Mouse (Mus musculus) liver, embryonic 14.5 days (tissue): ENCODE data around the gene Smoc2. TPM values are rescaled to one million over a fixed set of nuclear protein-coding genes. Genes with fewer than 3 reads are reported as not detected.

Experiments
- ATAC-seq: fragments of 200-750 bp; cut with Nextera tagmentation; 2 replicates; pipeline ENCODE4 v1.8.0; 2017; ENCODE audit warnings: moderate number of reproducible peaks, mild to moderate bottlenecking, moderate library complexity; ENCODE audit not compliant: insufficient read depth
- DNase-seq, 3 experiments: peaks; one replicate each; pipeline ENCODE4 v3.0.0-alpha.2; 2012 to 2013; ENCODE audit warnings: low read depth in 3 of 3, low spot score in 3 of 3
- H3K27ac ChIP-seq: fragments of 300-500 bp; sonication (generic); 2 replicates; pipeline ENCODE4 v1.5.1; 2014; ENCODE audit warnings: moderate library complexity, mild to moderate bottlenecking, control low read depth, inconsistent platforms
- H3K27me3 ChIP-seq: fragments of 300-500 bp; sonication (generic); 2 replicates; pipeline ENCODE4 v1.6.1; 2014; ENCODE audit warnings: mild to moderate bottlenecking, low read length, moderate library complexity; ENCODE audit not compliant: control insufficient read depth, insufficient read depth
- H3K36me3 ChIP-seq: fragments of 300-500 bp; sonication (generic); replicated peaks from 2 replicates; pipeline ENCODE4 v1.6.1; 2014; ENCODE audit warnings: low read depth; ENCODE audit not compliant: control insufficient read depth, insufficient read depth
- H3K4me1 ChIP-seq, 2 experiments: fragments of 200-500 bp in 1 of 2; fragments of 300-500 bp in 1 of 2; sonication (generic) in 1 of 2; replicated peaks; 2 replicates each; pipeline ENCODE4 v1.6.1; 2012 to 2014; ENCODE audit warnings: antibody characterized with exemption in 1 of 2, inconsistent platforms in 1 of 2, low read length in 1 of 2; ENCODE audit not compliant: control insufficient read depth in 2 of 2, insufficient read depth in 2 of 2
- H3K4me2 ChIP-seq: fragments of 300-500 bp; sonication (generic); 2 replicates; pipeline ENCODE4 v1.6.1; 2014; ENCODE audit warnings: low read depth, mild to moderate bottlenecking, control low read depth, moderate library complexity
- H3K4me3 ChIP-seq, 2 experiments: fragments of 200-500 bp in 1 of 2; fragments of 300-500 bp in 1 of 2; sonication (generic) in 1 of 2; 2 replicates each; pipeline ENCODE4 v1.5.1; 2012 to 2014; ENCODE audit warnings: low read depth in 2 of 2, low read length in 2 of 2, mild to moderate bottlenecking in 2 of 2, control low read depth in 1 of 2, inconsistent platforms in 1 of 2, moderate library complexity in 1 of 2; ENCODE audit not compliant: insufficient read depth in 1 of 2
- H3K9ac ChIP-seq: fragments of 300-500 bp; sonication (generic); replicated peaks from 2 replicates; pipeline ENCODE4 v1.6.1; 2014; ENCODE audit warnings: mild to moderate bottlenecking, control low read depth, moderate library complexity
- H3K9me3 ChIP-seq: fragments of 300-500 bp; sonication (generic); 2 replicates; pipeline ENCODE4 v1.6.1; 2016; ENCODE audit warnings: low read length, mixed read lengths; ENCODE audit not compliant: control insufficient read depth
- CTCF ChIP-seq: IDR thresholded peaks from 2 replicates; pipeline ENCODE4 v1.5.1; 2016; ENCODE audit warnings: antibody characterized with exemption, low read depth, control low read depth
- EP300 ChIP-seq: IDR thresholded peaks from 2 replicates; pipeline ENCODE4 v1.6.1; 2016; ENCODE audit warnings: antibody characterized with exemption, low read depth
- whole genome bisulfite sequencing: fragments of 180-500 bp; shearing (Covaris S2); extraction: QIAGEN DNeasy Blood & Tissue Kit; methylation state at CpG from one replicate; pipeline ENCODE4 v1.1.7; 2014; ENCODE audit not compliant: insufficient replicate concordance; 5-methylcytosine and 5-hydroxymethylcytosine counted together
- polyA plus RNA-seq, 2 experiments: library from polyadenylated mRNA; depleted of rRNA in 1 of 2; stranded (reverse) in 1 of 2; unstranded in 1 of 2; fragments of >200 nt; fragmentation: Nextera tagmentation in 1 of 2; extraction: Ambion mirVana in 1 of 2; gene quantifications; 2 replicates each; pipeline versions ENCODE4 v1.2.1 to v1.2.3; 2012 to 2014

Gene Smoc2
- polyA plus RNA-seq, 2 experiments: 2.4 to 3.8 TPM

GRCm38 (mm10) chr17:14380526-14380925 is 101.2 kb downstream of the Smoc2 start:
- no peaks in the 10 kb centered on the region for H3K27me3 ChIP-seq
- TF ChIP-seq CTCF (no peak), EP300 (no peak)
- H3K9ac ChIP-seq: no peak overlapping the region
- no peak overlapping the region for H3K4me3 ChIP-seq
- H3K27ac ChIP-seq: no peak overlapping the region
- H3K36me3 ChIP-seq: no peaks in the 10 kb centered on the region
- no peaks in the 10 kb centered on the region for H3K4me1 ChIP-seq
- ATAC-seq (no peak), DNase-seq (no peak)
- WGBS: 69% methylated on average over 12 of the region's 12 CpGs
- no peak overlapping the region for H3K4me2 ChIP-seq
- no peaks in the 10 kb centered on the region for H3K9me3 ChIP-seq

DNA sequence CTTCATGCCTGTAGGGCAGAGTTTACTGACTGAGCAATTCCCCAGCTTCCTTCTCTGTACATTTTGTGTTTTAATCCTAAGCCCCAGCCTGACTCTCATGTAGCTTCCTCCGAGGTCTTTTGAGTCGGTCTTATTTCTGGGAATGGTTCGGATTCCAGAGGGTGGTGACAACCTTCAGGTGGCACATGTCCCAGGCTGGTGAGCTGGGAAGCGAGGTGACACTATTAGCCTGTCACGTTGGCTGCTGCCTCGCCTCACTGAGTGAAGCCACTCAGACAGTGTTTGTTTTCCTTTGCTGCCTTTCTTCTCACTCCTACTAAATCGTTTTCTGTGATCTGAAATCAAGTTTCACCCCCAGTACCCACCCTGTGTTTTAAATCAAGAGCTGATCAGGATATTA is 102.2 kb downstream of the Smoc2 start:
- H3K9ac ChIP-seq: no peak overlapping the region
- WGBS: 43% methylated on average over 7 of the region's 7 CpGs
- no peak overlapping the region for H3K27ac ChIP-seq
- TF ChIP-seq CTCF: no peak
- TF ChIP-seq EP300: no peak
- no peak for ATAC-seq
- H3K9me3 ChIP-seq: no peaks in the 10 kb centered on the region
- H3K36me3 ChIP-seq: no peaks in the 10 kb centered on the region
- H3K4me1 ChIP-seq: no peaks in the 10 kb centered on the region
- no peaks in the 10 kb centered on the region for H3K27me3 ChIP-seq
- no peak for DNase-seq
- H3K4me3 ChIP-seq: no peak overlapping the region
- no peak overlapping the region for H3K4me2 ChIP-seq

- Histone ChIP-seq H3K27ac (no peak overlapping the region), H3K9me3 (no peaks in the 10 kb centered on the region), H3K4me3 (no peak overlapping the region), H3K27me3 (no peaks in the 10 kb centered on the region), H3K4me1 (no peaks in the 10 kb centered on the region; a peak in 1 of 4 replicates), H3K36me3 (no peaks in the 10 kb centered on the region), H3K4me2 (no peak overlapping the region), H3K9ac (no peak overlapping the region)
- TF ChIP-seq CTCF: no peak
- no peak for TF ChIP-seq EP300
- WGBS: 44% methylated on average over 4 of the region's 4 CpGs
- ATAC-seq (no peak), DNase-seq (no peak)
These were observed 104.7 kb downstream of the Smoc2 start for GRCm38 (mm10) chr17:14383981-14384380.

- TF ChIP-seq EP300 (no peak), CTCF (no peak)
- H3K36me3 ChIP-seq: no peaks in the 10 kb centered on the region
- 64% methylated on average over 6 of the region's 6 CpGs for WGBS
These were observed 105.7 kb downstream of the Smoc2 start for GRCm38 (mm10) chr17:14384980-14385379.

DNA sequence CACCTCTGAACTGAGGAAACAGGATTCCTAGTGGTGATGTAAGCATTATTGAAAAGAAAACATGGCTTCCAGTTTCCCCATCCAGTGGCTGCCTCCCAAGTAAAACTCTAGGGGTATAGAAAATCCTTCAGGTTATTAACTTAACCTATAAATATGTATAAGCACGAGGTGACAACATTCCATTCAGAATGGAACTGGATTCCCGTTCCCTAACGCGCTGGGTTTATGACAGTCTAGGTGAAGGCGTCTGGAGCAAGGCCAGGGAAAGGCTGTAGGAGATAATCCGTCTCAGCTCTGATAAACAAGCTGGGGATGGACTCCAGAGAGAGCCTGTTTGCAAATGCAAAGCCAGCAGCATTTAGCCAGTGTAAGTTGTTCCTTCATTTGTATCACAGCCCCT is 108.0 kb downstream of the Smoc2 start:
- WGBS: 44% methylated on average over 6 of the region's 6 CpGs

More at GRCm38 (mm10) chr17:14384980-14385379, 105.7 kb downstream of the Smoc2 start:
- DNase-seq (no peak), ATAC-seq (no peak)
- Histone ChIP-seq H3K9me3 (no peaks in the 10 kb centered on the region), H3K4me1 (no peaks in the 10 kb centered on the region; a peak in 1 of 4 replicates), H3K4me3 (no peak overlapping the region), H3K27ac (no peak overlapping the region), H3K9ac (no peak overlapping the region), H3K27me3 (no peaks in the 10 kb centered on the region), H3K4me2 (no peak overlapping the region)

More for the DNA sequence above, 108.0 kb downstream of the Smoc2 start:
- DNase-seq (no peak), ATAC-seq (no peak)
- Histone ChIP-seq H3K9ac (no peak overlapping the region), H3K27me3 (no peaks in the 10 kb centered on the region), H3K9me3 (no peaks in the 10 kb centered on the region), H3K4me3 (no peak overlapping the region), H3K36me3 (no peaks in the 10 kb centered on the region), H3K4me1 (no peaks in the 10 kb centered on the region; a peak in 1 of 4 replicates), H3K4me2 (no peak overlapping the region), H3K27ac (no peak overlapping the region)
- TF ChIP-seq EP300 (no peak), CTCF (no peak)
